Mouse (Mus musculus) frontal cortex, postnatal 14 days (tissue): ENCODE results near the gene Tmem125.
"Not testable (repeated sequence)": the region's sequence is repeated elsewhere in the genome, so short reads cannot be mapped to it uniquely, and the experiment has no call there.

Source experiments
- DNase-seq, 2 experiments: peaks; one replicate each; pipeline ENCODE4 v3.0.0; 2022; ENCODE audit warnings: low spot score in 2 of 2

Tmem125 gene

DNA sequence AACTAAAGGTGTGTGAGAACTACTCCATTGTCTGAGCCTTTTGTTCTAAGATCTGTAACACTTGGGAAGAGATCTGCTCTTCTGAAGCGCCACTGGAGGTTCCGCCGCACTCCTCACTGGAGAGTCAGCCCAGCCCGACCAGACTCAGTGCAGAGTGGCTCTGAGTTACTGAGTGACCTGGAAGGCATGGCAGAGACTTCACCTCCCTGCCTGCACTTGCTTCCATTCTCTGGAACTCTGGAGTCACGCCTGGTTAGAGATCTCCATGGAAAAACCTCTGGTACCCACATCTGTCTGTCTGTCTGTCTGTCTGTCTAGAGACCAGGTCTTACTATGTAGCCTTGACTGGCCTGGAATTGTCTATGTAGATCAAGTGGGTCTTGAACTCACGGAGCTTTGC, 8.2 kb downstream of the Tmem125 start:
- no peak for DNase-seq

DNA sequence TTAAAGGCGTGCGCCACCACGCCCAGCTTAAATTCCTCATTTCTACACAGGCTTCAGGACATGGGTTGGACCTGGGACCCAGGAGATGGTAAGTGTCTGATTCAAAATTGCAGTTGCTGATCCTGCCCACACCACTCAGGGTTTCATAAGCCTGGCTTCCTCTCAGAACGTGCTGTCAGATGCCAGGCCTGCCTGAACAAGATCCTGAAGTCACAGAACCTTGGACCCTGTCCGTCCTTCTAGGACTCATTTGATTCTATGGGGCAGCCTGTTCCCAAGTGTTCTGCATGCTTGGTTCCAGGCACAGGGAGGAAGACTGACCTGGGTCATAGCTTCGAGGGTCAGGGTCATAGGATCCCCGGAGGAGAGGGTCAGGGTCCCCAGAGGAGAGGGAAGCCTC, 10.2 kb downstream of the Tmem125 start:
- DNase-seq, result no peak

DNA sequence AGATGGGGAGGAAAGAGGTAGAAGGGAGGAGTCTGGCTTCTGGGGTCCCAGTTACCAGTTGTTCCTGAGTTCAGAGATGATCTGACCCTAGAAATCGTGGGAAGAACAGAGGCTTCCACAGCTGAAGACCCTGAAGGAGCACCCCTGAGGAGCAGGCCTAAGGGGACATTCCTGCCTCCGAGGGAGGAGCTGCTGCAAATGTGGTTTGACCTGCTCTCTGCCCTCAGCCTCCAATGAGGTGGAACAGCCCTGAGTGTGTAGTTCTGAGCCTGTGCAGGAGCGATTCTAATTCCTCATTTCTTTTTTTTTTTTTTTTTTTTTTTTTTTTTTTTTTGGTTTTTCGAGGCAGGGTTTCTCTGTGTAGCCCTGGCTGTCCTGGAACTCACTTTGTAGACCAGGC, 10.7 kb downstream of the Tmem125 start:
- no peak for DNase-seq

DNA sequence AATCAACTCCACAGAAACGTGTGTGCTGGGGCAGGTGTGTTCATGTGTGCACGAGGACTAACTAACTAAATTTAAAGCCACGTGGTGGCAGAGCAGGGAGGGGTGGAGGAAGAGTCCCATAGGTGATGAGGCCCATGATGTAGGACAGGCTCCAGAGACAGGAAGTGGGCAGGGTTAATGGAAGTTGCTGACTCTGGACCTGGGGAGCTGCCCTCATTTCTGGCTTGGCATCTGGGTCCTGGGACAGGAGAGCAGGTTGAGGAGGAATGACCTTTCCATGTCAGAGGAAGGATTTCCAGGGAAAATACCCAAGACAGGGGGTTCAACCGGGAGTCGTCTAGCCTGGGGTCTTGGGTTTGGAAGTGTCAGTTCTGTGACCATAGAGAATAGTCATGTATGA, 11.2 kb downstream of the Tmem125 start:
- no peak for DNase-seq

DNA sequence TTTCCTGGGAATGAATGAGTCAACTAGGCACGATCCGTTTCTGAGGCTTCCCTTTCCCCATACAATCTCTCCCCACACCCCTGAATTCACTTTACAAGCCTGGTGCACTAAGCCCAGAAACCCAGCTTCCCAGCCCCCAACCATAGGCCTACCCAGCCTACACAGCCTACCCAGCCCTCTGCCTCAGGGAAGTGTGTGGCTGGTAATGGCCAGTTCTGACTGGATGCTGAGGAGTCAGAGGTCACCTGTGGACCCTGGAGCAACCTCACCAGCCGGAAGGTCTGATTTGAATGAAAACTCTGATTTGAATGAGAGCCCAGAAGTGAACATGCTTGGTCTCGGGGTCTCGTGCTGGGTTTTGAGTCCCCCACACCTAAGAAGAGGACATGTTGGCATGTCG, 16.1 kb downstream of the Tmem125 start:
- DNase-seq, result no peak

DNA sequence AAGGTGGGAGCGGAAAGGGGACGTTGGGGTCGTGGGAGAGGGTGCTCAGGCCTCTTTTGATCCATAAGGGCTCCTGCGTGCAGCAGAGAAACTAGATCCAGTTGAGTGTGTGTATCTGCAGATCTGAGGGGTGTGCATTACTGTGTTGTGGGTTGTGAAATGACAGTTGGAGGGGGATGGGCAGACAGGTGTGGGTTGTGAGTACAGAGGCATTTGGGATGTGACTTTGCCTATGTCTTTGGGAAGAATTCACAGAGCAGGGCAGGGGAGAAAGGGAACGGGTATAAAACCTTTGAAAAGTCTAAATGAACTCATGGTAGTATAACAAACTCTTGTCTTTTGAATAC, 16.5 kb downstream of the Tmem125 start:
- no peak for DNase-seq

DNA sequence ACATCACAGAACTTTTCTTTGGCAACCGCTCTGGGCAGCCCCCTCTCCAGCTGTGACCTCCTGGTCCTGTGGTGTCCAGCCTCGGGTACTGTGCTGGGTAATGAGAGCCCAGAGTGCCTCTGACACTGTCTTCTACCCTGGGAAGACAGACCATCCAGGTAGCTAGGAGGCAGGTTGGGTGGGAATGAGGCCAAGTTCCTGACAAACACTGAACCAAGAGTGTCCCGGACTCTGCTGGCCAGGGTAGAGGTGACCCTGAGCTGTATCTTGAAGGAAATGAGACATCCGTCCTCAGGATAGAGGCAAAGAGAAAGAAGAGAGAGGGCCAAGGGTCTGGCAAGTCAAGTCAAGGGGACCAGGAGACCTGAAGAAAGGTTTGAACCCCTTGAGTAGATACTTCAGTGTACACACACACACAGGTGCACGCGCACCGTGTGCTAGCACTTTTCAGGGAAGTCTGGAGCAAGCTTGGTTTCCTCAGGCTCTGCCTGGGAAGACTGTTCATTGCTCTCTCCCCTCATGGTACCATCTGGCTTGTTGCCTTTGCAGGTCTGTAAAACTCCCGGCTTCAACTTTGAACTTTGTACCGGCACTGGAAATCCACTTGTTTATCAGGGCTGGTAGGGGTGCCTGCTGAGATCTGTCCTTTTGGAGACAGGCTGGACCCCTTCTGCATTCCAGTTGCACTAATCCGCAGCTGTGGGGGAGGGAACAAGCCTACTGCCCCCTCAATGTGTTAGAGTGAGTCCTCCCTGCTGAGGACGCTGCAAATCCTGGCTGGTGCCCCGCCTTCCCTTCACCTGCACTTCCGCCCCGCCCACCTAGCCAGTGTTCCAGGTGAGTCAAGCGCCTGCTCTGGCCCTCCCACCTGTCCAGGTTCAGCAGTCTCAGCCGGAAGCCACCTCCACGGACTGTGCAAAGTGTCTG, 17.2 kb downstream of the Tmem125 start, which contains the start of gene 2610528J11Rik:
2610528J11Rik (plus strand) TSS at position 592 of the 927 bp plus-strand sequence.
- no peak for DNase-seq

DNA sequence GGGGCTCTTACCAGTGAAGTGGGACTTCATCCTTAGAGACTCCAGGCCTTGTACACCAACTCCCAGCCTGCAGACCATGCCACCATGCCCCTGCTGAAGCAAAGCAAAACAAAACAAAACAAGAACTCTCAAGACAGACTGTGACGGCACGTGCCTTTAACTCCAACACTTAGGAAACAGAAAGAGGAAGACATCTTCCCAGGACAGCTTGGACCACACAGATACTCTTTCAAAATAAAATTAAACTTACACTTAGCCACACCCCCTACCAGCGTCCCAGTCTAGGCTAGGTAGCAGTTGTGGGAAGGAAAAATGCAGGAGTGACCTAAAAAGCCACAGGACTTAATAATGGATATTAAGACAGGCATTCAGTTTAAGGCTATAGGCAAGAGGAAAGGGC, 18.1 kb downstream of the Tmem125 start:
- DNase-seq, result no peak

DNA sequence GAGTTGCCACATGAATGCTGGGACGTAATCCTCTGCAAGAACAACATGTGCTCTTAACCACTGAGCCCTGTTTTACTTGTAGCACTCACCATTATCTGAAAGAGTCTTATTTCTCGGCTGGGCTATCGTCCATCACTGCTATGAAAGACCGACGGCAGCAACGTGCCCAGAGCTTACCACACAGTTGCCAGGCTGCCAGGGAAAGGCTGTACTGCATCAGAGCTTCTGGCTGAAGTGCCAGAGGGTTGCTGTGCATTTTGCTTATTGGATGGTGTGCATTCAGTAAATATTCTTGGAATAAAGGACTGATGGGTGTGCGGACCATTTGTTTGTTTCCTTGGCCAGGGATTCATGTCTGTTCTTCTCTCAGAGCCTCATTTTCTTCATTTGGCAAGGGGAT, 19.9 kb downstream of the Tmem125 start:
- DNase-seq, result no peak

DNA sequence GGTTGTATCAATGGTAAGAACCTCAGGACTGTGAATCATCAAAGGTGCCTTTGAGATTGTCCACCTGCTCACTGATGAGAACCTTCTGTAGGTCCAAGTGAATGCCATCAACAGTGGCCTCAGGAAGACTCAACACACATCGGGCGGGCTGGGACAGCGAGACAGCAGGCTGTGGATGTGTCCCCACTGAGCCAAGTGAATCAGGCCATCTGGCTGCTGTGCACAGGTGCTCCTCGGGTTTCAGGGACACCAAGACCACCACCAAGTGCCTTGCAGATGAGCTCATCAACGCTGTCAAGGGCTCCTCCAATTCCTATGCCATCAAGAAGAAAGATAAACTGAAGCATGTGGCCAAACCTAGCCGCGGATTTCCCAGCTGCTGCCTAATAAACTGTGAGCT, 21.6 kb downstream of the Tmem125 start:
- DNase-seq, result no peak

DNA sequence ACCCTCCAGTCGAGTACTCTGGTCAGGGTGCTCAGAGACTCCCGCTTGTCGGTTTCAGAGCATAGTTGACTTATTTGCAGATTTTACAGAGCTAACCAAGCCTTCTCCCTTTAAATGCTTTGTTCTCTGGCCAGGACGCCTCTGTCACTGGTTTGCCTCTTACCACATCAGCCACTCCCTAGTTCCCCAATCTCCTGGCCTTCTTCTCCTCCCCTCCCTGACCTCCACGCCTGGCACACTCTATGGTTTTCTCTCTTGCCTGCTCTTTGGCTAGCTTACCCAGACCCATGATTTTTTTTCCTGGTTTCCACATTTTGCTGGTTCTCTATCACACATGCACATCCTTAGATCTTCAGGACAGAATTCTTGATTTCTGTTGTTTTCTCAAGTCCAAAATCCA, 25.6 kb downstream of the Tmem125 start:
- no peak for DNase-seq

DNA sequence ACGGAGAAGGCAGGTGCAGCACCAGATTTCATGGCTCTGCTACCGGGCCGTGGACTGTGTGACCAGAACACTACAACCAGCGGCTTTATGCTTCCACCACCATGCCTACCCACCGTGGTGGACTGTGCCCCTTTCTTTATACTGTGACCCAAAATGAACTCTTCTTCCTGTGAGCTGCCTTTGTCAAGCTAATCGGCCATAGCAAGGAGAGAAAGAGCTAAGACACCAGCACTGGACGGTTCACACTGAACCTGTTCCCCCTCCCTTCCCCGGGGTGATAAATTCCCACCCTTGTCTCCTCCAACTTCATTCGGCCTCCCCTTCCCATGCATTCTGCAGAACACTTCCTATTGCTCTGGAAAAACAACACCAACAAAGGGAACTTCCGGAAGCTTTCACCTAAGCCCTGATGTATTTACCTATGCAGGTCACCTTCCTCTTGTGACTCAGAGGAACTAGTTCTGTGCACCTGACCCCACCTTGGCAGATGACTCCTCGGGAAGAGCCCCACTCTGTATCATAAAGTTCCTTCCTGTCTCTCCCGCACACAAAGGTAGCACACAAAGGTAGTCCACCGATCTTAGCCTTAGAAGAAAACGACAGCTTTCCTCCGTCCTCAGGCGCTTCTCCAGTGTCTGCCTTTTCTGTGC, 26.2 kb downstream of the Tmem125 start:
- DNase-seq, result no peak

DNA sequence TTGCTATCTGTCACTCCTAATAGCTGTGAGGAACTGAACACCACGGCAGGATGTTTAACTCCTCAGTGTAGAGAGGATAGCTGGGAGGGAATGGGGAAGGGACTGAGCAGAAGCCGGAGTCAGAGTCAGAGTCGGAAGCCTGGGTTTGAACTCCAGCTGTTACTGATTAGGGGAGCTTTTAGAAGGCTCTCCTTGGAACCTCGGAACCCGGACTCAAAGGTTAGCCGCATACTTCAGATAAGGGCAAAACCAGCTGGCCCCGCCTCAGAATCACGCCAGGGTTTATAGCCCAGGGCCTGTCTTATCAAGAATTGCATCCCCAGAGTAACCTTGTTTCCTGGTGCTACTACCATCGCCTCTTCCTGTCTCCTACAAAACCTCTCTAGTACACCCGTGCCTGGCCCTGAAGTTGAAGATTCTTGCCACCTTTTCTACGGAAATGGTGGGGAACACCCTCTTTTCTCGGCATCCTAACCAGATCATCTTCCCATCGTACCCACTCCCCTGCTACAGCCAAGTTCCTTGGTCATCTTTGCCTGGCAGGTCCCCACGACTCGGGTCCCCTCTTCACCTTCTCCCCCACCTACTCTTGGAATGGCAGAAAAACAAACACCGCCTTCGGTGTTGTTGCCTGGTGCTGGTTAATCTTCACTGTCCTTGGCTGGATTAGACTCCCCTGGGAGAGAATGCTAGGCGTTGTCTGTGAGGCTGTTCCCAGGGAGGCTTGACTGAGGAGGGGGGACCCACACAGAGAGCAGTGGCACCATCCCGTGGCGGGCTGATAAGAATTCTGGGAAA, 26.9 kb downstream of the Tmem125 start:
- DNase-seq, result no peak

DNA sequence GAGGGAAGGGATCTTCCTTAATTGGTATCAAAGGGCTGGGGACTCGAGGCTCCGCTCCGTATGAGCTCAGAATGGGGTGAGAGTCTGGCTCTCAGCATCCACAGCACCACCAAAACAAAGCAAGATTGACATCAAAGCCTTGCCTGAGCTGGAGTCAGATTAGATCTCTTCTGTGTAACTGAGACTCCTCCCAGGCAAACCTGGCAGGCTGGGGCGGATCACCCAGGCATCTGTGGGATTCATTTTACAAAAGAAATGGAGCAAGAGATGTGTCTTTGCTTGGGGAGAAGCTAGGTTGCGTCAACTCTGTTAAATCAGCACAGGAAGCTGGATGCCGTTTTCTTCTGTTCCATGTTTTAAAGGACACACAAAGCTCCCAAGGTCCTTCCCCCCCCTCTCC, 34.8 kb downstream of the Tmem125 start:
- no peak for DNase-seq

DNA sequence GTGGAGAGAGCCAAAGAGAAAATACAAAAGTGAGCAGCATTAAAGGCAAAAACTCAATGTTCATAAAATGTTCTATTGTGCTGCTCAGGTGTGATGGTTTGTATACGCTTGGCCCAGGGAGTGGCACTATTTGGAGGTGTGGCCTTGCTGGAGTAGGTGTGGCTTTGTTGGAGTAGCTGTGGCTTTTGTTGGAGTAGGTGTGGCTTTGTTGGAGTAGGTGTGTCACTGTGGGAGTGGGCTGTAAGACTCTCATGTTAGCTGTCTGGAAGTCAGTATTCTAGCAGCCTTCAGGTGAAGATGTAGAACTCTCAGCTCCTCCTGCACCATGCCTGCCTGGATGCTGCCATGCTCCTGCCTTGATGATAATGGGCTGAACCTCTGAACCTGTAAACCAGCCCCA, 36.7 kb downstream of the Tmem125 start:
- DNase-seq, result not testable (repeated sequence)

DNA sequence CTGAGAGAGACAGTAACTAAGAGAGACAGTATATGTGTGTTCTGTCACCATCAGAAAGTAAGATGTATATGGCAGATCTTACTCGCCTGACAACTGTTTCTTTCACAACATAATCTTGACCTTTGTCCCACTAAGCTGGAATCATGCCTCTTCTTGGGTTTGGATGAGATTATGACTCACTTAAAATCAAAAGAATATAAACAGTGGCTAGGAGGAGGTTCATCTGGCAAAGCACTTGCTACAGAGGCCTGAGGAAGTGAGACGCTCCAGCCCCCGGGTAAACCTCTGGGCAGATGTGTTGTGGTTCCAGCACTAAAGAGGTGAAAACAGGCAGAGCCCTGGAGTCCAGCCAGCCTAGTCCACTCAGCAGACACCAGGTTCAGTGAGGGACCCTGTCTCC, 38.3 kb downstream of the Tmem125 start:
- no peak for DNase-seq

DNA sequence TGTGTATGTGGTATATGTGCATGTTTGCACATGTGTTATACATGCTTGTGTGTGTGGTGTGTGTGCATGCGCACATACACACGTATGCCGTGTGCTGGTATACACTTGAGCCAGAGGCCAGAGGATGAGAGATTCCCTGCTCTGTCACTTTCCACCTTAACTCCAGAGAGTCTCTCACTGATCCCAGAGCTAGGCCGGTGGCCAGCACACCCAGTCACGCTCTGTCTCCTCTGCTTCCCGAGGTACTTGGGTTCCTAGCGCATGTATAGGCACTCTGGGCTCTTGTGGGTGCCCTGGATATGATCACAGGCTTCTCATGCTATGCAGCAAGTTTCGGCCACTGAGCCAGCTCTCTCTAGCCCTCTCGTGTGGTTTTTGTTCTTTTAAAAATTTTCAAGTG, 43.1 kb downstream of the Tmem125 start:
- DNase-seq, result no peak

DNA sequence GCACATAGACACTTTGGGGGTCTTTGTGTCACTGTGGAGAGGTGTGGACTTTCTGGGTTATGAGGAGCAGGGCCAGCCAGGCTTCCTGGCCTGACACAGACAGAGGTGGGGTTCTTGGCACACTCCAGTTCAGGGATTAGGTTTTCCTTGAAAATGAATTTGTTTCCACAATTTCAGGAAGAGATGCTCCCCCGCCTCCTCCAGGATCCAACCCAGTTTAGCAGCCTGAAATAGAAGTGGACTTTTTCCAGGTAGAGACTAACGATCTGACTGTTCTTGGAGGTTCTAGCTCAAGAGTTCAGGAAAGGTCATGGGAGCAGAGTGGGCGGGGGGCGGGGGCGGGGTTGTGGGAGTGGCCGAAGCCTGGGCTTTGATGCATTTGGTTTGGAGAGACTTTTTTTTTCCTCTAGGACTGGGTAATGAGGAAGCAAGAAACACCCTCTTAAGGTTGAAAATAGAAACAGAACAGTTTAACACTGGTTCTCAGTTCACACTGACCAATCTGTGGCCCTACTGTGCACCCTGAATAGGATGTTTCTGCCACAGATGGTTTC, 43.6 kb downstream of the Tmem125 start:
- no peak for DNase-seq
